Mouse (Mus musculus): ENCODE results near the gene Ksr1.

Gene Ksr1

DNA sequence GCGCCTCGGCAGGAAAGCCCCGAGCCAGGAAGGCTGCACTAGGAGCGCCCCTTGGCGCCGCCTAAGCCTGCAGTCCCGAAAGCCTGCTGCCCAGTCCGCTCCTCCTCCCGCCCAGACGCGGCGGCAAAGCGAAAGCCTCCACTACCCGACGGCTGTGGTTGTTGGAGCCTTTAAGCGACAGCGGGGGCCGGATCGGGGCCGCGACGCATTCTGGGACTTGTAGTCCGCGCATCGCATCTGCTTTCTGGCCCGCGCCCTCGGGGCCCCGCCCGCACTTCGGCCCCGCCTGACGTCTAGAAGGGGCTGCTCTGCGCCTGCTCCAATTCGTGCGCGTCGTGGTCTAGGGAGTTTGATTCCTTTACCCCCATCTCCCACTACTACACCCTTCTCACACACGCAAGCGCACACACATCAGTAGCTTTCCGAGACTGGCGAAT is at the start of gene Ksr1:
Gene Ksr1 (minus strand): TSS at position 77 of the 437 bp plus-strand sequence.
- DNase-seq (ENCODE audit: extremely low read depth, insufficient read length, low spot score), result peak; percentile 93

DNA sequence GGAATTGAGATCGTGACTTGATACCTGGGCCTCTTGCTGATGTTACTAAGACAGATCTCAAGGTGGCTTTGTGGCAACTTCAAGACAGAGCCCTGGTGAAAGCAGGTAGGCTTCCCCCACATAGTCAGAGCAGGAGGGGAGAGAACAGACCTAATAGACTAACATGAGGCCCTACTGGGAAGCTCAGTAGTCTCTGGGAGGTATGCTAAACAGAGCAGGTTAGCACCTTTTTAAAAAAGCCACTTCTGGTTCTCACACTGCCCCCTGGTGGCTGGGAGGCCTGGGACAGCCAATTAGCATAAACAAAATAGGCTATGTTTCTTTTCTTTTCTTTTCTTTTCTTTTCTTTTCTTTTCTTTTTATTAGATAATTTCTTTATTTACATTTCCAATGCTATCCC is 46.0 kb upstream of the Ksr1 start:
- no peak for DNase-seq (ENCODE audit: extremely low read depth, insufficient read length, low spot score)

DNA sequence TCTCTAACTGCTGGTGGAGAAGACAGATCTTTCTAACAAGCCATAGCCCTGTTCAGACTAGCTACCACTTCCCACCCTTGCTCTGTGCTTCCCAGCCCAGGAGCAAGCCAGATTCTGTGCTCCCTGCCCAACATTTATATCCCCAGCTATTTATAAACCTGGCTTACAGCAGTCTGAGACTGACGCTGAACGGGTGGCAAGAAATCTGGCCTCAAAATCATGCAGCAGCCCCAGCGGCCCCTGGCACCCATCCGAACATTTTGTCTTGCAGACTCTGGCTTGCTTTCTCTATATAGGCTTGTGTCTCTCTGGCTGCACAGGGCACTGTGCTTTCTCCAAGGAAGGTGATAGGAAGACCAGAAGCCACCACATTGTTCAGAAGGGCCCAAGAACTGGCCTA is 45.0 kb upstream of the Ksr1 start:
- DNase-seq (ENCODE audit: extremely low read depth, insufficient read length, low spot score), result no peak

DNA sequence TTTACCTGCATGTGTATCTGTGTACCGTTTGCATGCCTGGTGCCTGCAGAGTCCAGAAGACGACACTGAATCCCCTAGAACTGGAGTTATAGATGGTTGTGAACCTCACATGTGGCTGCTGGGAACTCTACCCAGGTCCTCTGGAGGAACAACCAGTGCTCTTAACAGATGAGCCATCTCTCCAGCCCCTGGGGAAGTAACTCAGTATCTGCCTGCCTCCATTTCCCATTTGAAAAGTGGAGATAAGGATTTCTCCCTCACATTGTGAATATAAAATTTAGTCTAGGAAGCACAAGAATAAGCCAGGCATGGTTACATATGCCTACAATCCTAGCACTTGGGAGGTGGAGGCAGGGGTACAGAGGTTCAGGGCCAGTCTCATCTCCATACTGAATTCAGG is 44.0 kb upstream of the Ksr1 start:
- DNase-seq (ENCODE audit: extremely low read depth, insufficient read length, low spot score), result no peak

DNA sequence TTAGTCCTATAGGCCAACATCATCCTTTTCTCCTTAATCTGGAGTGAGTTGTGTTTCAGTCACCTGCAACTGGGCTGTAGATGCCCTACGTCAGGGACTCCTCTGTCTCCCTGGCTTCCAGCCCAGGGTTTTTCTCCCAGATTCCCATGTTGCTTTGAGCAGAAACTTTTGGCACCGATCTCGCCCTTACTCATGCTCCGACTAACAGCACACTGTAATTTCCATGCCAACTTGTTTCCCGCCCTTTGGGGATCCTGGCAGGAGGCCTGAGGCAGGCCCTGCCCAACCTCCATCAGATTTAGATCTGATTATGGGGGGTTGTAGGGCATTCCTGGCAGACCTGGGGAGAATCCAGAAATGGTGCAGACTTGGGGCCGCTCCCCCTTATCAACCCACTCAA is 42.0 kb upstream of the Ksr1 start:
- peak; percentile 81 for DNase-seq (ENCODE audit: extremely low read depth, insufficient read length, low spot score)

DNA sequence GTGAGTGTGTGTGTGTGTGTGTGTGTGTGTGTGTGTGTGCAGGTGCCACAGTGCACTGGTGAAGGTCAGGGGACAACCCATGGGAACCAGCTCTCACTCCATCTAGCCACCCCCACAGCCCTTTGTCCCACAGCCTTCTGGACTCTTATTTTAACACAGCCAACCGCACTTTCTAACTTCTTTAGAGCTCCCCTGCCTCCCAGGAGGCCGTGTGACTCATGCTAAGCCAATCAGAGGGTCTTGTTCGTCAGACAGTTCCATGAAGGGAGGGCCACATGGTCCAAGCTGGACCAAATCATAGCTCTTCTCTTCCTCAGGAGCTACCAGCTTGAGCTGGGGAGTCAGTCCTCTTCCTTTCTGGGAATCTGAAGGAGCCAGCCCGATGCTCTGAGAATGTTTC is 41.1 kb upstream of the Ksr1 start:
- DNase-seq (ENCODE audit: extremely low read depth, insufficient read length, low spot score), result peak; percentile 24

DNA sequence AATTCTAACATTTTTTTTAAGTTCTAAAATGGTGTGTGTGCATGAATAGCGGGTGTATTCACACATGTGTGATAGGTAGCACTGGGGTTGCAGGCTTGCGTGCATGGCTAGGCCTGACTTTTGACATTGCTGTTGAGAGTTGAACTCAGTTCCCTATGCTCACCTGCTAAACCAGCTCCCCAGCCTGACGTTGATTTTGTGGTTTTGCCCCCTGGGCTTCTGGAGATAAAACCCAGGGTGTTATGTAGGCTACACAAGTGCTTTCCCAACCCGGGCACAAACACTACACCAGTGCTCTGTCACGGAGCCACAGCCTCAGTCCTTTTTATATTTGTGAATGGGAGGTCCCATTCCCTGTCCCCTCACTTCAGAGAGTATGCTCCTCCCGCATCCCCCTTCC is 39.5 kb upstream of the Ksr1 start:
- DNase-seq (ENCODE audit: extremely low read depth, insufficient read length, low spot score), result no peak

DNA sequence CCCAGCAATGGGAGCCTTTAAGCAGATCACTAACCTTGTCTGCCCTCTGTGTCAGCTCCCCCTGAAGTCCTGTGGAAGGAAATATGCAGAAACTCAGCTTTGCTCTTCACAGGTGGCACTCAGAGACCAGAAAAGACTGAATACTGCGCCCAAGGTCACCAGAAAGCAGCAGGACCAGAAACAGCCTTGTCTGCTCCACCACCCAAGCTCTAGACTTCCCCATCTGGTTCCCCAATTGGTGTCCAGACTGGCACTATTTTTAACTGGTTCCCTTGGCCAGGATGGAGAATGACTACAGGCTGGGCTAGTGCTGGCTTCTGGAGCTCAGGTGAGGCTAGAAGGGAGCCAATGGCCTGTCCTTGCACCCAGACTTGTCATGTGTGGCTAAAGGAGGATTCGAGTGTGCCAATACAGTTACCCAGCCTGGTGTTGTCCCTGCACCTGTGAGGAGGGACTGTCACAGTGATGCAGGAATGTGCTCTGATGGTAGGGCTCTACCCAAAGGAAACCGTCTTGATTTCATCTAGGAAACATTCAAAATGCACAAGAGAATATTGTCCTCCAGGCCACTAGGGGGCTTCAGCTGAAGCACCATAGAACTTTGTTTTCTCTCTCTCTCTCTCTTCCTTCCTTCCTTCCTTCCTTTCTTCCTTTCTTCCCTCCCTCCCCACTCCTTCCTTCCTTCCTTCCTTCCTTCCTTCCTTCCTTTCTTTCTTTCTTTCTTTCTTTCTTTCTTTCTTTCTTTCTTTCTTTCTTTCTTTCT is 38.1 kb upstream of the Ksr1 start:
- no peak for DNase-seq (ENCODE audit: extremely low read depth, insufficient read length, low spot score)

DNA sequence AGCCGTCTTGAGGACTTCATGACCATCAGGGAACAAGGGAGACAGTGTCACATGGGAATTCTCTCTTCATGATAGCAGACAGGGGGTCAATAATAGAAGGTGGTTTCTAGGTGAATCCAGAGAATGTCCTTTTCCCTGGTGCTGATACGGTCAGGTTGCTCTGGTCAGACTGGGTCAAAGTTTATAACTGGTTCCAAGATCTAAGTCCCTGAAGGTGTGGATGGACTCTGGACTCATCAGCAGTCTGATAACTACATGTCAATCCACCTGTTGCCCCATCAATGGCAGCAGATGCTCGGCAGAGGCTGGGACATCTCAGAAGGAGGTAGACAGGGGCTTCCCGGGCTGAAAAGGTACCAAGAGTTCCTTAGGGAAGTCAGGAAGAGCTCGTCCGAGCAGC is 37.2 kb upstream of the Ksr1 start:
- DNase-seq (ENCODE audit: extremely low read depth, insufficient read length, low spot score), result no peak

DNA sequence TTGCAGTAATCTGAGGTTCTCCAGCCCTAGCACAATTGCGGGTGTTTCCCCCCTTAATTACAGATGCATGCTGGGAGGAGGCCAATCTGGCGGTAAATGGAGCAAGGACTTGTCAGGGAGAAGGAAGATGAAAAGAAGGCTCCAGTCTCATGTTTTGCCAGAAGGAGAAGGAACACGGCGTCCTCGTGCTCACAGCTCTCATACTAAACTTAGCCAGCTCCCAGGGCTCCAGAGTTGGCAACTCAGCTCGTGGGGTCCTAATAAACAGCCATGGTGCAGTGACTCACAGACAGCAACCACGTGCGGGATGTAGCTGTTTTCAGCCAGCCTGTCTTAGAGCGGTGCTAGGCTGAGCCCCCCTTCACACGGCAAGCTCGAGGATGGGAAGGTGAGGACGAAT is 36.7 kb upstream of the Ksr1 start:
- no peak for DNase-seq (ENCODE audit: extremely low read depth, insufficient read length, low spot score)

DNA sequence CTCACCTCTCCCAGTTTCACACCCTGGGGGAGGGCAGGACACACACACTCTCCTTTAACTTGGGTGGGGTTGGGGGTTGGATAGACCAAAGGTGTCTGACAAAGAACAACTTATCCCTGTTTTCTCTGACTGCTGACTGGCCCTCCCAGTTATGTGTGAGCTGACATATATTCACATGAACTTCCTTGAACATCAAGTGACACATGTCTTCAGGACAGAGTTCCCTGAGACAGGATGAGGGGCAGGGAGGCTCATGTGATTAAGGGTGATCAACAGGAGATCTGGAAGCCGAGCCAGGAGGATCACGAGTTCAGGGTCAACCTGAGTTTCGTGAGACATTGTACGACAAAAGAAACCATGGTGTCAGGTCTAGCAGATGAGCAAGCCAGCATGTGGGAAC is 35.7 kb upstream of the Ksr1 start:
- DNase-seq (ENCODE audit: extremely low read depth, insufficient read length, low spot score), result no peak

DNA sequence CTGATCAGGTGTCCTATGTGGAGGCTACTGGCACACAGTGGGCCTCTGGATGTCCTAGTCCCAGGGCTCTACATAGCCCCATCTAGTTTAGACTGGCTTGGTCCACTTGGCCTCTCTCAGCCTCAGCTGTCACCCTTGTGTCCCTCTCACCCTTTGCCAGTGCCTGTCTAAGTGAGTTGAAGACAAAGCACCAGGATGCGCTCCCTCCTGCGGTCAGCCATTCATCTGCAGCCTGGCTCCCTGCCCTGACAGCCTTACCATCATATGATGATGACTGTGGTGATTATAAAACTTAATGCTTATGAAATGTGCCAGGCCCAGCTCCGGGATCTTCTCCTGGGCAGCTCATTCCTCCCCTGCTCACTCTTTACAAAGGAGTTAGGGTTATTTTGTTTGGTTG is 30.5 kb upstream of the Ksr1 start:
- peak; percentile 69 for DNase-seq (ENCODE audit: extremely low read depth, insufficient read length, low spot score)

DNA sequence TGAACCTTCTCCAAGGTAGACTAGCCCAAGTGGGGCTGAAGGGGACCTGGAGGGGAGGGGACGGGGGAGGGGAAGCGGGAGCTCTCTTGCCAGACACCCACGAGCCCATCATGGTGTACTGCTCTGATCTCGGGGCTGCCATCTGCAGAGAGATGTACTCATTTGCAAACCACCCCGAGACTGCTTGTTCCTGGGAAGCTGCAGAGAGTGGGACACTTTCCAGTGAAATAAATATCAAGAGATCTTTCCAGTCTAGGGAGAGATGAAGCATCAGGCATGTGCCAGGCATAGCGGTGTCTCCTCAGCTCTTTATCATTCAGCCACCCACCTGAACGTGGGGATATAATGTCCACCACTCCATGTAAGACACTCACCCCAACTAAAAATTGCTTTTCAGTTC is 25.8 kb upstream of the Ksr1 start:
- DNase-seq (ENCODE audit: extremely low read depth, insufficient read length, low spot score), result no peak

DNA sequence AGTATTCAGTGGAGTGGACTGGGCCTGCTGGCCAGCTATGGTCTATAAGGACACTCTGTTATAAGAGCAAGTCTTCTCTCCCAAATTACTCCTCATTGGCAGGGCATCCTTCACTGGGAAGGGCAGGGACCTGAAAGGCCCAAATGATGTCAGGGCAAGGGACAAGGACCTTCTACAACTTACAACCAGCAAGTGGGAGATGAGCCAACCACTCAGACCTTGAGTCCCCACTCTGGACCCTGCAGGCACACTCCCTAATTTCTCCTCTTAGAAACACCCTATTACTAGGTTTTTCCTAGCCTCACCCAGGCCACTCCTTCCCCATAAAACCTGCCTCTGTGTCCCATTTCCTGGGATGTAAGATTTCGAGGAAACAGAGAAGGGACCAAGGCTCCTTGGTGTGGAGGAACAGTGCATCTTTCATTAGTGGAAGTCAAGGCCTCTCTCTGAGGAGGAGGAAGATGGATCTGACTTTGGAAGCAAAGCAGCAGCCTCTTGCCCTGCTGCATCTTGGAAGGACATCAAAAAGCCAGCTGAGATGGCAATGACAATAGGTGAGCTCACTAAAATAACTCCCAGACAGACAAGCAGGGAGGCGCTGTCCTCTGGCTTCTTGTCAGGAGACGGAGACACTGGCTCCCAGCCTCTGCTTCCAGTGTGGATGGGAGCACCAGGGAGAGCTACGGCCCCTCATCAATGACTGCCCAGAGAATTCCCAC is 20.5 kb upstream of the Ksr1 start:
- no peak for DNase-seq (ENCODE audit: extremely low read depth, insufficient read length, low spot score)

DNA sequence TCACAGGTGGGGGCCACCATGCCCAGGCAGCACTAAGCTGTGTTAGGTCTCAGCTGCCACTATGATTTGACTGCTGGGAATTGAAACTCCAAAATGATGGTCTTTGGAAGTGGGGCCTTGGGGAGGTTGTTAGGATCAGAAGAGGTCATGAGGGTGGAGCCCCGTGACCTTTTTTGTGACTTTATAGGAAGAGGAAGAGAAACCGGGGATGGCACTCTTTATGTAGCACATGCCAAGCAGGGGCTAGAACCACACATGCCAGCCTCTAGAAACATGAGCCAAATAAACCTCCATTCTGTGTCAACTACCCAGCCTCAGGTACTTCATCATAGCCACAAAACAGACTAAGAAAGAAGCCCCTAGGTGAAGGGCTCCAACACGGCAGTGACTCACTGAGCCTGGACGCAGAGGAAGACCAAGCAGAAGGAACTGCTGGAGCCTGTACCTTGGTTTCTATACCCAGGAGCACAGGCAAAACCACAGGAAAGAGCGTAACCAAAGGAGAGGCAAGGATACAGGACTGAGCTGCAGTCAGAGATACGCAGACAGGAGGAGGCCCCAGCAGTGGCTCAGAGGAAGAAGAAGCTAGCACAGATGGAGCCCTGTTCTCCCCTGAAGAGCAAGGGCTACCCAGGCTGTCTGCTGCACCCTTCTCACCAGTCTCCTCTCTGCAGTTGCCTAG is 15.0 kb upstream of the Ksr1 start:
- DNase-seq (ENCODE audit: extremely low read depth, insufficient read length, low spot score), result no peak

DNA sequence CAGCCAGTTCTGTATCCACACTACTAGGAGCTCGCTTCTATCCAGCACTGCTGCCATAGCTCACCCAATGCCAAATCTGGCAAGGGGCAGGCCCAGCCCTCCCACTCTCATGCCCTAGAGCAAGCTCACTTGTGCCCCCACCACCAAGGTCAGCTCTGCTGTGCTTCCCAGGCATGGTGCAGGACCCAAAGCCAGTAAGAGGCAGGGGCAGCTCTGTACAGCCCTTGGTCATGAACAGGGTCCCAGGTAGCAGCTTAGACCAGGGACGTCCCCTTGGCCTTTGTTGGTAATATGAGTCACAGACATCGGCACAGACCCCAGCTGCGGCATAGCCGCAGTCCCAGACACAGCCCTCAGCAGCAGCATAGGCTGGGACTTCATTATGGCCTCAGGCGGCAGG is 13.9 kb upstream of the Ksr1 start:
- DNase-seq (ENCODE audit: extremely low read depth, insufficient read length, low spot score), result no peak

DNA sequence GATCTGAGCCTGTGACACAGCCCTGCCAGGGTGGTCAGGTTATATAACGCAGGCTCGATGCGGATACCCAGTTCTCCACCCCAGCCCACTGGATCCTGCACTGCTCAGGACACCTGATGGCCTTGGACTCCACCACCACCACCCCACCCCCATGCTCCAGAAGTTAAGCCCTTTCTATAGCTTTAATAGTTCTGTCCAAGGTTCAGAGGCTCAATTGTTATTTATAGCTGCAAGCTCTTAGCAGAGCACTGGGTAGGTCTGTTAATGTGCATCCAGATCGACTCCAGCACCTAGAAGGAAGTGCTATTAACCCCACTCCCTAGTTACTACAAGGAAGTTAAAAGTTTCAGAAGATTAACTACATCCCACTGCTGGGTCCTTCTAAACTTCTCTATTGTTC is 11.5 kb upstream of the Ksr1 start:
- no peak for DNase-seq (ENCODE audit: extremely low read depth, insufficient read length, low spot score)

DNA sequence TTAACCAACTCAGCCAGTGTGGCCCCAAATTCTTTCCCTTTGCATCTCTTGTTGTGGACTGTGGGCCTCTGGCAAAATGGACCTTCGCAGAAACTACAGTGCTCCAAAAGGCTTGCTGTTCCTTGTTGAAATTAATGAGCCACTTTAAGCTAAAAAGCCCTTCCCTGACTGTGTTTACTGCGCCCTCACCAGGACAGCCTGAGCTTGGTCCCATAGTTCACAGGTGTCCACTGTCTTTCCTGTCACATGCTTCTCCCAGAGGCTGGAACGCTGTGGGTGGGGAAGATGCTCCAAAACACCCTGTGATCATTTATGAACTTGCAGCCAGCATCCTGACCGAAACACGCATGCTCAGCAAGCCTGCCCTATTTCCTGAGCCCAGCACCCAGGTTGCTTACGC is 9.1 kb upstream of the Ksr1 start:
- DNase-seq (ENCODE audit: extremely low read depth, insufficient read length, low spot score), result no peak

DNA sequence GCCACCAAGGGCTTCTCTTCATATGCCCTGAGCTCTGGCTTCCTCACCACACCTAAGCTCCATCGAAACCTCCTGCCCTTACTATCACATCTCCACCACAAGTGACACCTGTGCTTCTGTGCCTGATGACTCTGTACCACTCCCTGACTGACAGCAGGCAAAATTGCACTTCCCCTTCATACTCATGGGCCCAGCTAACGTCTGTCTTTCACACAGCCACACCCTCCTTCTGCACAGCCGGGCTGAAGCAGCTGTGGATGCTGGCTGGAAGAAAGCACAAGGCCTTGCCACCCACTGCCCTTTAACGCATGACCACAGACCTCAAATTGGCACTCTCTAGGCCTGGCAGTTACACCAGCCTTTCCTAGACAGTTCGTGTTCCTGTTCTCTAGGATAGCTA is 6.5 kb upstream of the Ksr1 start:
- no peak for DNase-seq (ENCODE audit: extremely low read depth, insufficient read length, low spot score)

DNA sequence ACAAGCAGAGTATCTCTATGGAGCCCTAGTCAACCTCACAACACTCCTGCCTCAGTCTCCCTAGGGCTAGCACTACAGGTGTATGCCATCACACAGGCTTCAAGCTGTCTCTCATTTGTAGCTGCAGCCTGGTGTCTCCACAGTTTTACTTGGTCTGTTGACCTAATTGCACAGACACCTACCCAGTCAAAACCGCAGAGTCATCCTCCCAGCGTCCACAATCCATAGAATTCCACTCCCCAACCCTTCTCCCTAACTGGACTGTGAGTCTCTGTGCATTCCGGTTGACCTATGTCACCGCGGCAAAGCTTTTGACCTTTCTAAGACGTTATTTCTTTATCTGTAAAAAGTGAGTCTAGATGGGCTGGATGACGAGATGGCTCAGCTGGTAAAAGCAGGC is 5.7 kb upstream of the Ksr1 start:
- no peak for DNase-seq (ENCODE audit: extremely low read depth, insufficient read length, low spot score)

DNA sequence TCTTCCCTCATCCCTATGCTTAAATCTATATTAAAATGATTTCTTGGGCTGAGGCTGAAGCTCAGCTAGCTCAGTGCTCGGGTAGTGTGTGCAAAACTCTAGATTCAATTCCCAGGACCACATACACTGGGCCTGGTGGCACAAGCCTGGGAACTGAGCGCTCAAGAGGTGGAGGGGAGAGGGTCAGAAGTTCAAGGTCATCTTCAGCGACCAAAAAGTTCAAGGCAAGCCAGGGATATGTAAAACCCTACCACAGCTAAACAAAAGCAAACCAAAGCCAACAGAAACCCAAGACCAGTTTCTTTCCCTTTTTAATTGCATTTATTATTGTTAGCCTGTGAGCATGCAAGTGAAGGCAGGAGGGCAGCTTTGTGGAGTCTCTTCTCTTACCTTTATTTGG is 4.1 kb upstream of the Ksr1 start:
- no peak for DNase-seq (ENCODE audit: extremely low read depth, insufficient read length, low spot score)

DNA sequence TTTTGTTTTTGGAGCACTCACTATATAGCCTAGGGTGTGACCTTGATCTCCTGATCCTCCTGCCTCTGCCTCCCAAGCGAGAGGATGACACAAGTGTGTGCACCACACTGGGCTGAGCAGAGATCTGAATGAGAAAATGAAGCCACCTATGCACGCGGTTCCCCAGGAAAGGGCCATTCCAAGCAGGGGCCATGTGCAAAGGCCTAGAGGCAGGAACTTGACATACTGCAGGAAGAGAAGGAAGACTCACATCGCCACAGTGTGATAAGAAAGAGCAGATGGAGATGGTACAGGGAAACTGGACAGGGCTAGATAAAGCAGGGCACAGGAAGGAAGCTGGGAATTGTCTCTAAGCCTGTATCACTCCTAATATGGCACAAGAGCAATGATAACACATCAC is 3.1 kb upstream of the Ksr1 start:
- DNase-seq (ENCODE audit: extremely low read depth, insufficient read length, low spot score), result no peak

All from 3134 (cell line).